Mouse (Mus musculus) liver, embryonic 14.5 days (tissue): ENCODE data around the gene F2rl1. TPM values are rescaled to one million over a fixed set of nuclear protein-coding genes. Genes with fewer than 3 reads are reported as not detected.

ENCODE experiments used
- ATAC-seq: fragments of 200-750 bp; cut with Nextera tagmentation; 2 replicates; pipeline ENCODE4 v1.8.0; 2017; ENCODE audit warnings: moderate number of reproducible peaks, mild to moderate bottlenecking, moderate library complexity; ENCODE audit not compliant: insufficient read depth
- DNase-seq, 3 experiments: peaks; one replicate each; pipeline ENCODE4 v3.0.0-alpha.2; 2012 to 2013; ENCODE audit warnings: low read depth in 3 of 3, low spot score in 3 of 3
- H3K27ac ChIP-seq: fragments of 300-500 bp; sonication (generic); 2 replicates; pipeline ENCODE4 v1.5.1; 2014; ENCODE audit warnings: moderate library complexity, mild to moderate bottlenecking, control low read depth, inconsistent platforms
- H3K27me3 ChIP-seq: fragments of 300-500 bp; sonication (generic); 2 replicates; pipeline ENCODE4 v1.6.1; 2014; ENCODE audit warnings: mild to moderate bottlenecking, low read length, moderate library complexity; ENCODE audit not compliant: control insufficient read depth, insufficient read depth
- H3K36me3 ChIP-seq: fragments of 300-500 bp; sonication (generic); replicated peaks from 2 replicates; pipeline ENCODE4 v1.6.1; 2014; ENCODE audit warnings: low read depth; ENCODE audit not compliant: control insufficient read depth, insufficient read depth
- H3K4me1 ChIP-seq, 2 experiments: fragments of 200-500 bp in 1 of 2; fragments of 300-500 bp in 1 of 2; sonication (generic) in 1 of 2; replicated peaks; 2 replicates each; pipeline ENCODE4 v1.6.1; 2012 to 2014; ENCODE audit warnings: antibody characterized with exemption in 1 of 2, inconsistent platforms in 1 of 2, low read length in 1 of 2; ENCODE audit not compliant: control insufficient read depth in 2 of 2, insufficient read depth in 2 of 2
- H3K4me2 ChIP-seq: fragments of 300-500 bp; sonication (generic); 2 replicates; pipeline ENCODE4 v1.6.1; 2014; ENCODE audit warnings: low read depth, mild to moderate bottlenecking, control low read depth, moderate library complexity
- H3K4me3 ChIP-seq, 2 experiments: fragments of 200-500 bp in 1 of 2; fragments of 300-500 bp in 1 of 2; sonication (generic) in 1 of 2; 2 replicates each; pipeline ENCODE4 v1.5.1; 2012 to 2014; ENCODE audit warnings: low read depth in 2 of 2, low read length in 2 of 2, mild to moderate bottlenecking in 2 of 2, control low read depth in 1 of 2, inconsistent platforms in 1 of 2, moderate library complexity in 1 of 2; ENCODE audit not compliant: insufficient read depth in 1 of 2
- H3K9ac ChIP-seq: fragments of 300-500 bp; sonication (generic); replicated peaks from 2 replicates; pipeline ENCODE4 v1.6.1; 2014; ENCODE audit warnings: mild to moderate bottlenecking, control low read depth, moderate library complexity
- H3K9me3 ChIP-seq: fragments of 300-500 bp; sonication (generic); 2 replicates; pipeline ENCODE4 v1.6.1; 2016; ENCODE audit warnings: low read length, mixed read lengths; ENCODE audit not compliant: control insufficient read depth
- CTCF ChIP-seq: IDR thresholded peaks from 2 replicates; pipeline ENCODE4 v1.5.1; 2016; ENCODE audit warnings: antibody characterized with exemption, low read depth, control low read depth
- EP300 ChIP-seq: IDR thresholded peaks from 2 replicates; pipeline ENCODE4 v1.6.1; 2016; ENCODE audit warnings: antibody characterized with exemption, low read depth
- WGBS: fragments of 180-500 bp; shearing (Covaris S2); extraction: QIAGEN DNeasy Blood & Tissue Kit; methylation state at CpG from one replicate; pipeline ENCODE4 v1.1.7; 2014; ENCODE audit not compliant: insufficient replicate concordance; 5-methylcytosine and 5-hydroxymethylcytosine counted together
- polyA plus RNA-seq, 2 experiments: library from polyadenylated mRNA; depleted of rRNA in 1 of 2; stranded (reverse) in 1 of 2; unstranded in 1 of 2; fragments of >200 nt; fragmentation: Nextera tagmentation in 1 of 2; extraction: Ambion mirVana in 1 of 2; gene quantifications; 2 replicates each; pipeline versions ENCODE4 v1.2.1 to v1.2.3; 2012 to 2014

F2rl1 gene
- polyA plus RNA-seq (2012; rRNA removed) (0.71 and 0.84 TPM in 2 replicates), polyA plus RNA-seq (2014; fragmentation: Nextera tagmentation; extraction: Ambion mirVana) (0.30 and 0.67 TPM in 2 replicates)

- peak; percentile 59 for ATAC-seq
- Histone ChIP-seq H3K4me1 (no peaks in the 10 kb centered on the region), H3K27ac (no peak within 1 kb of the TSS), H3K4me3 (peak within 1 kb of the TSS; percentile 12 to 46), H3K9ac (no peak within 1 kb of the TSS), H3K4me2 (peak within 1 kb of the TSS; percentile 65), H3K9me3 (no peaks in the 10 kb centered on the region), H3K36me3 (no peaks in the 10 kb centered on the region), H3K27me3 (peaks cover 58% of the 10 kb centered on the region)
- under 1% methylated on average over 54 of the region's 54 CpGs for WGBS
- DNase-seq: no peak
- no peak for TF ChIP-seq CTCF
- TF ChIP-seq EP300: no peak
These were observed at the start of gene F2rl1 for GRCm38 (mm10) chr13:95524674-95525491. TSS of gene F2rl1 (minus strand) at chr13:95525227.

DNA sequence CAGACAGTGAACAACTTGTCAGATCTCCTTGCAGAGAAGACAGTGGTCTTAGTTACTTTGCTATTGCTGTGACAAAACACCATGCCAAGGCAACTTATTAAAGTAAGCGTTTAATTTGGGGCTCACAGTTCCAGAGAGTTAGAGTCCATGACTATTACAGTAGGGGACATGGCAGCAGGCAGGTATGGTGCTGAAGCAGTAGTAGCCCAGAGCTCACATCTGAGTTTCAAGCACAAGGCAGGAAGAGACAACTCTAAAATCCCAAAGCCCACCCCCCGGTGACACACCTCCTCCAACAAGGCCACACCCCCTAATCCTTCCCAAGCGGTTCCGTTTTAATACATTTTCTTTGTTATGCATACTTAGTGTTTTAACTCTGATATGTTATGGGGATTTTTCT lies 45.9 kb upstream of the F2rl1 start:
- DNase-seq (no peak), ATAC-seq (no peak)
- Histone ChIP-seq H3K9ac (no peak overlapping the region), H3K9me3 (no peaks in the 10 kb centered on the region), H3K27me3 (no peaks in the 10 kb centered on the region), H3K27ac (no peak overlapping the region), H3K4me1 (peaks cover 0 to 11% of the 10 kb centered on the region in 2 experiments; a peak in 3 of 4 replicates), H3K4me2 (no peak overlapping the region), H3K36me3 (no peaks in the 10 kb centered on the region), H3K4me3 (no peak overlapping the region)
- 80% methylated on average over 4 of the region's 4 CpGs for WGBS
- TF ChIP-seq CTCF: no peak
- TF ChIP-seq EP300: no peak

- Histone ChIP-seq H3K4me2 (no peak overlapping the region), H3K27me3 (no peaks in the 10 kb centered on the region), H3K4me1 (peaks cover 0 to 11% of the 10 kb centered on the region in 2 experiments; a peak in 3 of 4 replicates), H3K9me3 (no peaks in the 10 kb centered on the region), H3K4me3 (no peak overlapping the region), H3K9ac (no peak overlapping the region), H3K27ac (no peak overlapping the region), H3K36me3 (no peaks in the 10 kb centered on the region)
- DNase-seq: no peak
- TF ChIP-seq CTCF: no peak
- ATAC-seq: no peak
These were observed 44.3 kb upstream of the F2rl1 start for GRCm38 (mm10) chr13:95569326-95569725.

- no peak for TF ChIP-seq EP300
- TF ChIP-seq CTCF: no peak
- WGBS: 90% methylated on average over 3 of the region's 3 CpGs
- H3K27ac ChIP-seq: no peak overlapping the region
- H3K9ac ChIP-seq: no peak overlapping the region
- H3K4me3 ChIP-seq: no peak overlapping the region
- no peaks in the 10 kb centered on the region for H3K9me3 ChIP-seq
- H3K4me1 ChIP-seq: peaks cover 0 to 11% of the 10 kb centered on the region in 2 experiments; a peak in 3 of 4 replicates
- H3K4me2 ChIP-seq: no peak overlapping the region
- ATAC-seq (no peak), DNase-seq (no peak)
- H3K36me3 ChIP-seq: no peaks in the 10 kb centered on the region
- no peaks in the 10 kb centered on the region for H3K27me3 ChIP-seq
These were observed 43.3 kb upstream of the F2rl1 start for GRCm38 (mm10) chr13:95568336-95568735.

GRCm38 (mm10) chr13:95566841-95567551 lies 42.0 kb upstream of the F2rl1 start:
- peak; percentile 50; the same call in 1 of the 2 replicates for ATAC-seq

More at GRCm38 (mm10) chr13:95566841-95567551, 42.0 kb upstream of the F2rl1 start:
- no peak for TF ChIP-seq EP300
- TF ChIP-seq CTCF: no peak
- WGBS: 70% methylated on average over 15 of the region's 15 CpGs
- Histone ChIP-seq H3K36me3 (no peaks in the 10 kb centered on the region), H3K4me3 (no peak overlapping the region), H3K27me3 (no peaks in the 10 kb centered on the region), H3K9me3 (no peaks in the 10 kb centered on the region), H3K27ac (no peak overlapping the region), H3K4me1 (peaks cover 0 to 11% of the 10 kb centered on the region in 2 experiments; a peak in 3 of 4 replicates), H3K4me2 (no peak overlapping the region), H3K9ac (no peak overlapping the region)
- peak in 2 of 3 experiments; percentile 12 to 20 for DNase-seq
